Mouse (Mus musculus) erythroblast, embryonic 14.5 days (primary cell): ENCODE data around the gene Fgfr2. TPM values are rescaled to one million over a fixed set of nuclear protein-coding genes. Genes with fewer than 3 reads are reported as not detected.

Experiments used
- H3K27me3 ChIP-seq: 2 replicates; pipeline ENCODE4 v1.6.1; 2012; ENCODE audit warnings: inconsistent platforms; ENCODE audit not compliant: control insufficient read depth
- H3K36me3 ChIP-seq: 2 replicates; pipeline ENCODE4 v1.6.1; 2012; ENCODE audit warnings: mild to moderate bottlenecking, inconsistent platforms; ENCODE audit not compliant: control insufficient read depth
- H3K4me1 ChIP-seq: 2 replicates; pipeline ENCODE4 v1.6.1; 2012; ENCODE audit warnings: inconsistent platforms; ENCODE audit not compliant: control insufficient read depth
- H3K4me3 ChIP-seq: replicated peaks from 2 replicates; pipeline ENCODE3; 2012; ENCODE audit warnings: moderate library complexity, mild to moderate bottlenecking, inconsistent platforms
- H3K9me3 ChIP-seq: 2 replicates; pipeline ENCODE4 v1.6.1; 2012; ENCODE audit warnings: low read length, inconsistent platforms, mixed read lengths; ENCODE audit not compliant: control insufficient read depth
- GATA1 ChIP-seq: IDR thresholded peaks from 2 replicates; pipeline ENCODE4 v1.6.1; 2012; ENCODE audit warnings: low read length, inconsistent platforms, mixed read lengths
- TAL1 ChIP-seq: IDR thresholded peaks from 3 replicates; pipeline ENCODE4 v1.6.1; 2012; ENCODE audit warnings: low read length, inconsistent platforms, mixed read lengths
- polyA plus RNA-seq: library from polyadenylated mRNA; stranded (reverse); fragments of >175 nt; gene quantifications from 2 replicates; pipeline ENCODE4 v1.2.3, GENCODE M21; 2012

The Fgfr2 gene
- polyA plus RNA-seq, 1 experiment = not detected

DNA sequence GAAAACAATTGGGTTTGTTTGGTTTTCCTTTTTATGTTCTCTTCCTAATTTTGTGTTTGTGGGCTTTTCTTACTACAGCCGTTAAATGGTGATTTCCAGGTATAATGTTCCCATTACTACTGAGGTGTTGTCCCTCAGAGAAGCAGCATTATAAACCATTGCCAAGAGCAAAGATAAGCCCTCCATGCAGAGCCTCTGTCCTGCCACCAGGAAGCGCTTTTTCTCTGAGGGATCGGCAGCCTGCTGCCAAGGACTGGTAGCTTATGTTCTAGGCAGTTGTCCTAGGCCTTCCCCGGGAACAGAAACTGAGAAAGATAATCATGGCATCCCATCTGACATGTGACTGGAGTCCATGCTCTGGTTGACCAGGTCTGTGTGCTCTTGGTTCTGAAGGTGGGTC is 2374.0 kb downstream of the Fgfr2 start:
- no peaks in the 10 kb centered on the region; the same call in 1 of the 2 replicates for H3K36me3 ChIP-seq
- TF ChIP-seq GATA1 (no peak), TAL1 (no peak)
- no peak overlapping the region for H3K4me3 ChIP-seq
- no peaks in the 10 kb centered on the region for H3K27me3 ChIP-seq
- no peaks in the 10 kb centered on the region for H3K4me1 ChIP-seq
- no peaks in the 10 kb centered on the region for H3K9me3 ChIP-seq

DNA sequence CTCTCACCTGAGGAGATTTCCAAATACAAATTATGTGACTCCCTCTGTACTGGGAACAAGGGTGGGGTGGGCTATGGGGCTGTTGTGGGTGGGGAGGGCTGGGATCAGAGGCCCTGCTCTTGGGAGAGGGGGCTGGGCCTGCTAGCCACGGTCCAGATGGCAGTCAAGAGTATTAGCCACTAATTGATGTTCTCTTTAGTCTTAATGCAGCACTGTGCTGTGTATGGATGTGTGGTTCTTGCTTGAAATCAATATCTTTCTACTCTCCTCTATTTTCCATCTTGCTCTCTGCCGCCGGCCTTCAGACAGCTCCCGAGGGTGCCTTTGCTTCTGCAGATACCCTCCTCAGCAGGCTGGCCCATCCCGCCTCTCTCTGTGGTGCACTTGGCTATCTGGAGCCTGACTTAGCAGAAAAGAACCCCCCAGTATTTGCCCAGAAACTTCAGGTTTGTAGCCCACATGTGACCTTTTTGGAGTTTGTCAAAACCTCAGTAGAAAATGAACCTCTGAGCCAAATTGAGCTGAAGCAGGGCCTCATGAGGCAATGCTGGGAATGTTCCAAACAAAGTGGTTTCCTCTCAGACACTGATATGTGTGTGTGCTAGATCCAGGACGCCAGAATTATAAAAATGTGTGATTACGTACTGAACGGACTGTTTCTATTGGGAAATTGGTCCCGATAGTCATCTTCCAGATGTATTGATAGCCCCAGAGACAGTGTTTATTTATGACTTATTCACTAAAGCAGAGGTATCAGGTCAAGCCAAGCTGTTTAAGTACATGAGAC is 2379.7 kb downstream of the Fgfr2 start:
- Histone ChIP-seq H3K9me3 (no peaks in the 10 kb centered on the region), H3K27me3 (no peaks in the 10 kb centered on the region), H3K4me3 (no peak overlapping the region), H3K4me1 (no peaks in the 10 kb centered on the region), H3K36me3 (no peaks in the 10 kb centered on the region; the same call in 1 of the 2 replicates)
- no peak for TF ChIP-seq GATA1
- no peak for TF ChIP-seq TAL1

DNA sequence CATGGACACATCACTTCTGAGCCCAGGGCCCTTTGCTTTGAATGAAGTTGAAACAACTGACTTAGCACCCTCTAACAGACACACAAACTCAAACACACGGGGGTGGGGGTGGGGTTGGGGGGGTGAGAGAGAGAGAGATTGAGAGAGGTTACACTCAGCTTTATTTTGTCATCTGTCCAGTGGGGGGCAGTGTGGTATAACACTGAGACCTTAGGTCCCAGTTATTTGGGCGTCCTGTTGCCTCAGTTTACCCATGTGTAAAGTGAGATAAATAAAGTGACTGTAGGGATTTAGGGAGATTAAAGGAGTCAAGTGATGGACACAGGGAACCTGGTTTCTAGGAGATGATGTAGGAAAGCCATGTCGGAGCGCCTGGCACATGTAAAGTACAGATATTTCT is 2382.1 kb downstream of the Fgfr2 start:
- no peaks in the 10 kb centered on the region for H3K9me3 ChIP-seq
- TF ChIP-seq GATA1 (no peak), TAL1 (no peak)
- no peaks in the 10 kb centered on the region; the same call in 1 of the 2 replicates for H3K36me3 ChIP-seq
- no peaks in the 10 kb centered on the region for H3K4me1 ChIP-seq
- H3K4me3 ChIP-seq = no peak overlapping the region
- H3K27me3 ChIP-seq = no peaks in the 10 kb centered on the region

DNA sequence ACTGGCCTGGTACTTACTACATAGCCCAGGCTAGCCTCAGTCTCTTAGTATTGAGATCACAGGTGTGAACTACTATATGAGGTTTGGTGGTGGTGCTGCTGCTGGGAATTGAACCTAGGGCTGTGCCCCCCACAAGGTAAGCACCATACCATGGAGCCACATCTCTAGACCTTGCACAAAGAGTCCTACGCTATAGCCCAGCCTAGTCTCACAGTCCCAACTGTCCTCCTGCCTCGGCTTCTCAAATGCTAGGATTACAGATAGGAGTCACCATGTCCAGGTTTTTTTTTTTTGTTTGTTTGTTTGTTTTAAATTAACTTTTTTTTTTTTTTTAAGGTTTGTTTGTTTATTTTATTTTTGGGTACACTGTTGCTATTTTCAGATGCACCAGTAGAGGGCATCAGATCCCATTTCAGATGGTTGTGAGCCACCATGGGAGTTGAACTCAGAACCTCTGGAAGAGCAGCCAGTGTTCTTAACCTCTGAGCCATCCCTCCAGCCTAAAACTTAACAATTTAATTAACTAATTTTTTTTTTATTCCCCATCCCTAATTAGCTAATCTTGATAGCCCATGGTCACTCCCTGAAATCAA is 2388.9 kb downstream of the Fgfr2 start:
- Histone ChIP-seq H3K9me3 (no peaks in the 10 kb centered on the region), H3K4me3 (no peak overlapping the region), H3K4me1 (no peaks in the 10 kb centered on the region), H3K36me3 (no peaks in the 10 kb centered on the region; the same call in 1 of the 2 replicates), H3K27me3 (no peaks in the 10 kb centered on the region)
- TF ChIP-seq TAL1 (no peak), GATA1 (no peak)

DNA sequence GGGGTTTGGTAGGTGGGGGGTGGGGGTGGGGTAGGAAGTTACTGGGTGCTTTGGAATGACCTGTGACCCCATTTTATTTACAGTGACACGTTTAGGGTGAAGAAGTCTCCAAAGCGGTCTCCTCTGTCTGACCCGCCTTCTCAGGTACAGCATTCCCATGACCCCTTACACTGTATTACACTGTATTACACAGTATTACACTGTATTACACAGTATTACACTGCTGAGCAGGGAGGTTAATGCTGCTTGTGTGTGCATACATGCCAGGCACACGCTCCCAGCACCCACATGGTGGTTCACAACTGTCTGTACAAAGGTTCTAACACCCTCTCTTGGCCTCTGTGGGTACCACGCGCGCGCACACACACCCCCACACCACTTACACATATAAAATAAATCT is 2389.7 kb downstream of the Fgfr2 start:
- Histone ChIP-seq H3K9me3 (no peaks in the 10 kb centered on the region), H3K4me1 (no peaks in the 10 kb centered on the region), H3K36me3 (no peaks in the 10 kb centered on the region; the same call in 1 of the 2 replicates), H3K4me3 (no peak overlapping the region), H3K27me3 (no peaks in the 10 kb centered on the region)
- no peak for TF ChIP-seq TAL1
- no peak for TF ChIP-seq GATA1

DNA sequence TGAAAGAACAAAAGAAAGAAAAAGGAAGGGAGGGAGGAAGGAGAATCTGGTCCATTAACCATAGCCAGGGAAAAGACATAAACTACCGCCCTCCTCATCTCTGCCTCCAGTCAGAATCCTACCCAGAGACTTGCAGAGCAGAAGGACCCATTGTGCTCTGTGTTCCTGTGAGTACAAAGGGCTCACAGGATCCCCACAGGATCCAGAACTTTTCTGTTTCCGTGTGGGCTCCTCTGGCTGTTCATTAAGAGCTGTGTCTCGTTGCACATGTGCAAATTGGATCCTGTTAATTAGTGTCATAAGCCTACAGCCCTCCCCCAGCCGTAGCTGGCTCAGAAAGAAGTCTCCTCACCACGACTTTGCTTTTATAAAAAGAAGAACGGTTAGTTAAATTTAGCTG is 2390.2 kb downstream of the Fgfr2 start:
- no peak for TF ChIP-seq GATA1
- Histone ChIP-seq H3K4me1 (no peaks in the 10 kb centered on the region), H3K36me3 (no peaks in the 10 kb centered on the region; the same call in 1 of the 2 replicates), H3K9me3 (no peaks in the 10 kb centered on the region), H3K27me3 (no peaks in the 10 kb centered on the region), H3K4me3 (no peak overlapping the region)

DNA sequence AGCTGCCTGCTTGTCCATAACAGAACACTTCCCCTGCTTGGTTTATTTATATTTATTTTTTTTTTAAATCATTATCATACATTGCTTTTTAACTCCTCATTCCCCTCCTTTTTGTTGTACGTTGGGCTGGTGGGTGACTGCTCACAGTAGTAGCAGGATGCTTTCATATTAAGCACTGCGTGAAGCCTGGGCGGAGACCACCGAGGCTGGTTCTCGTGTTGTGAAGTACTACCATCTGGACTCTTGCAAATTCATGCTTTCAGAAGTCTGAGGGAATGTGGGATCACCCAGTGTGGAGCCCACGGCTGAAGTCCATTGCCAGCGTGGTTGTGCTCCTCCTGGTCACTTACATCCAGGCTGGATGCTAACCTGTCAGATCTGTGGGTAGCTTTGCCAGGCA is 2391.4 kb downstream of the Fgfr2 start:
- TF ChIP-seq TAL1 (no peak), GATA1 (no peak)
- Histone ChIP-seq H3K27me3 (no peaks in the 10 kb centered on the region), H3K4me3 (no peak overlapping the region), H3K4me1 (no peaks in the 10 kb centered on the region), H3K36me3 (no peaks in the 10 kb centered on the region; the same call in 1 of the 2 replicates), H3K9me3 (no peaks in the 10 kb centered on the region)

DNA sequence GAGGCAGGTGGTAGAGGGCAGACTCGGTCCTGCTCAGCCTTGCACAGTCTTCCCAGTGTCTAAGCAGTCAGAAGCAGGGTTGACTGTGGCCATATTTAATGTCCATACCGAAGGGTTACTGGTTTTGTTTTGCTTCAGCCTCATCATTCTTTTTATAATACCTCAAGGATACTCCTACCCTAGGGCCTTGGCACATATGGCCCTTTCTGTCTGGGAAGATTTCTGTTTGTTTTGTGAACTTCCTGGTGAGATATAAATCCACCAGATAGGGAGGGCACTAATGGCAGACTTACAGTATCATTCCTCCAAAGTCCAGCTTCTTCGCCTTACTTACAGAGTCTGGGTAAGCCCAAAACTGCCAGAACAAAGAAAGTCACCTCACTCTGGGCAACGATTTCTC is 2395.6 kb downstream of the Fgfr2 start:
- Histone ChIP-seq H3K27me3 (no peaks in the 10 kb centered on the region), H3K36me3 (no peaks in the 10 kb centered on the region; the same call in 1 of the 2 replicates), H3K9me3 (no peaks in the 10 kb centered on the region), H3K4me1 (no peaks in the 10 kb centered on the region), H3K4me3 (no peak overlapping the region)
- TF ChIP-seq TAL1 (no peak), GATA1 (no peak)

DNA sequence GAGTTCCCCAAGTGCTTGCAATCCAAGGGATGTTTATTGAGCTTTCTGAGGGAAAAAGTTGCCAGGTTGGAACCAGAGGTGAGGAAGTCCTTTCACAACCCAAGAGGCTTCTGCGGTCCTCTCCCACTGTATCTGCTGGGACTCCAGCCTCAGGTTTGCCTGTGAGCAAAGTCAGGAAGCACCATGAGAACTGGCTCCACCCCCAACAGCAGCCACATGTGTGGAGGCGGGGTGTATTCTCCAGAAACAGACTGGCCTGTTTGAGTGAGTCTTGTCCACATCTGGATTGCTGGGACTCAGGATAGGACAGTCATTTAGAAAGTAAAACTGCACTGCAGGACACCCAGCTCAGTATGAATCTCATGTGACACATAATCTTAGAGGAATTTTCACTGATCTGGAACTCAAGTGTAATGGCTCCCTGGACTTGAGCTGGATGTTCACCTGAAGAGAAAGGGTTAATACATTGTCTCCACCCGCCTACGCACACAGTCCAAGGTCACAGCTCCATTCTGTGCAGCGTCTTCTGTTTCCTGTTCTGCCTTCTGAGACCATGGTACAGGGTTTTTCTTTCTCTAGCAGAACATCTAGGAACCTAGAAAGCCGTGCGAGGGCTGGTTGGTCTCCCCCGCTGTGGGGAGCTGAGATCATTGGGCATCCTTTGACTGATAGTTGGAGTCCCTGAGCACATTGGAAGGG is 2396.3 kb downstream of the Fgfr2 start:
- Histone ChIP-seq H3K36me3 (no peaks in the 10 kb centered on the region; the same call in 1 of the 2 replicates), H3K4me3 (no peak overlapping the region), H3K27me3 (no peaks in the 10 kb centered on the region), H3K9me3 (no peaks in the 10 kb centered on the region), H3K4me1 (no peaks in the 10 kb centered on the region)
- TF ChIP-seq GATA1 (no peak), TAL1 (no peak)
